Mouse (Mus musculus) layer of hippocampus, adult 11-12 months (tissue): ENCODE results near the gene Pik3r2.

ENCODE experiments used
- DNase-seq: peaks from one replicate; pipeline ENCODE4 v3.0.0; 2022; ENCODE audit warnings: low spot score

The Pik3r2 gene

GRCm38 (mm10) chr8:70801156-70801555 is 24.6 kb upstream of the Pik3r2 start:
- DNase-seq: peak; percentile 82

- DNase-seq: no peak
These were observed 24.1 kb upstream of the Pik3r2 start for GRCm38 (mm10) chr8:70800648-70801047.

- peak; percentile 85 for DNase-seq
These were observed 21.8 kb upstream of the Pik3r2 start for GRCm38 (mm10) chr8:70798281-70798680.

- peak; percentile 91 for DNase-seq
These were observed 20.9 kb upstream of the Pik3r2 start for GRCm38 (mm10) chr8:70797081-70798070.

- peak; percentile 62 for DNase-seq
These were observed 20.0 kb upstream of the Pik3r2 start for GRCm38 (mm10) chr8:70796403-70797080.

GRCm38 (mm10) chr8:70795370-70795769 is 18.9 kb upstream of the Pik3r2 start:
- no peak for DNase-seq

- no peak for DNase-seq
These were observed 17.7 kb upstream of the Pik3r2 start for GRCm38 (mm10) chr8:70794215-70794614.

GRCm38 (mm10) chr8:70792700-70793099 is 16.2 kb upstream of the Pik3r2 start:
- DNase-seq: no peak

GRCm38 (mm10) chr8:70791975-70792691 is 15.6 kb upstream of the Pik3r2 start:
- DNase-seq: peak; percentile 98

GRCm38 (mm10) chr8:70791294-70791701 is 14.8 kb upstream of the Pik3r2 start:
- peak; percentile 63 for DNase-seq

GRCm38 (mm10) chr8:70790846-70791245 is 14.3 kb upstream of the Pik3r2 start:
- peak; percentile 55 for DNase-seq

GRCm38 (mm10) chr8:70789046-70789445 is 12.5 kb upstream of the Pik3r2 start:
- DNase-seq: no peak

GRCm38 (mm10) chr8:70787941-70788667 is 11.6 kb upstream of the Pik3r2 start:
- no peak for DNase-seq

GRCm38 (mm10) chr8:70787051-70787445 is 10.5 kb upstream of the Pik3r2 start:
- DNase-seq: no peak

- no peak for DNase-seq
These were observed 10.0 kb upstream of the Pik3r2 start for GRCm38 (mm10) chr8:70786291-70787050.

- no peak for DNase-seq
These were observed 3.6 kb upstream of the Pik3r2 start for GRCm38 (mm10) chr8:70780093-70780492.

- no peak for DNase-seq
These were observed 540 bp downstream of the Pik3r2 start for GRCm38 (mm10) chr8:70775851-70776495.

GRCm38 (mm10) chr8:70775227-70775626 is 1.3 kb downstream of the Pik3r2 start:
- DNase-seq: no peak

GRCm38 (mm10) chr8:70774740-70775139 is 1.8 kb downstream of the Pik3r2 start:
- DNase-seq: no peak

GRCm38 (mm10) chr8:70773833-70774232 is 2.7 kb downstream of the Pik3r2 start:
- DNase-seq: peak; percentile 83
